8 mouse cellular contexts compared by ENCODE assay signal in genomic region chr11:5837251-5838246, GRCm38 (mm10). TPM values are rescaled to one million over a fixed set of nuclear protein-coding genes. Genes with fewer than 3 reads are reported as not detected.
DNase-seq lines count a peak whose midpoint lies in the region; ATAC-seq and TF ChIP-seq lines count a peak whose summit lies in the region.

TSS of gene Polm (minus strand) at chr11:5838016.

- peak; percentile 87 for ATAC-seq in common myeloid progenitor, adult 5-6 weeks (replicated peaks; ENCODE audit: low read depth, poor library complexity, severe bottlenecking)
- ATAC-seq in hindbrain, postnatal 0 days: peak; percentile 94
- ATAC-seq in megakaryocyte, adult 5-6 weeks (ENCODE audit: poor library complexity, severe bottlenecking): peak; percentile 94

- intact Hi-C loops in gastrocnemius, adult 2 months (cut with DNase I): loop anchor here (2.0 kb wide), 2 partner anchors 35 to 41 kb away; partner anchors contain the start of genes Pgam2 and Pold2
- intact Hi-C loops in left cerebral cortex, adult 2 months (cut with DNase I): loop anchor here (2.0 kb wide), 2 partner anchors 41 to 49 kb away; partner anchors contain the start of genes Dbnl and Pold2

- H3K27ac ChIP-seq in gastrocnemius, adult 2 months: peak within 1 kb of the TSS; percentile 87
- peak within 1 kb of the TSS; percentile 83 for H3K27ac ChIP-seq in hindbrain, postnatal 0 days
- peak within 1 kb of the TSS; percentile 87 for H3K27ac ChIP-seq in left cerebral cortex, adult 2 months

- no peaks in the 10 kb centered on the region for H3K27me3 ChIP-seq in hindbrain, postnatal 0 days (ENCODE audit: insufficient read depth, low read length)

- H3K9me3 ChIP-seq in hindbrain, postnatal 0 days (ENCODE audit: low read length): no peaks in the 10 kb centered on the region

- DNase-seq in ZHBTc4 (ENCODE audit: low read depth, low spot score): peak; percentile 98
- DNase-seq in gastrocnemius, adult 2 months: peak; percentile 95
- peak; percentile 96 for DNase-seq in hindbrain, postnatal 0 days (ENCODE audit: low spot score)
- peak; percentile 80 to 86 for DNase-seq in left cerebral cortex, adult 2 months (ENCODE audit: extremely low spot score in 1 of 2, low spot score in 2 of 2)
- peak; percentile 82 to 90 for DNase-seq in right cerebral cortex, adult 2 months (ENCODE audit: low spot score in 2 of 2)
- DNase-seq in urinary bladder, postnatal 14 days (ENCODE audit: low spot score): peak; percentile 94

- H3K4me3 ChIP-seq in gastrocnemius, adult 2 months: peak within 1 kb of the TSS; percentile 93
- peak within 1 kb of the TSS; percentile 69 for H3K4me3 ChIP-seq in hindbrain, postnatal 0 days (ENCODE audit: low read length)
- H3K4me3 ChIP-seq in left cerebral cortex, adult 2 months: peak within 1 kb of the TSS; percentile 71

- WGBS in hindbrain, postnatal 0 days: under 1% methylated on average over 63 of the region's 63 CpGs

- H3K4me2 ChIP-seq in hindbrain, postnatal 0 days (ENCODE audit: low read depth, low read length): peak within 1 kb of the TSS; percentile 70

- no peaks in the 10 kb centered on the region; the same call in none of the 2 replicates for H3K36me3 ChIP-seq in hindbrain, postnatal 0 days (ENCODE audit: insufficient read depth, low read length)

- peak within 1 kb of the TSS; percentile 85 for H3K9ac ChIP-seq in hindbrain, postnatal 0 days (replicated peaks; ENCODE audit: low read length)

- peak; percentile 86 for TF ChIP-seq CTCF in gastrocnemius, adult 2 months (IDR thresholded peaks at IDR 0.05)
- peak; percentile 82 for TF ChIP-seq CTCF in hindbrain, postnatal 0 days (IDR thresholded peaks at IDR 0.05; ENCODE audit: low read depth)
- peak; percentile 63 for TF ChIP-seq CTCF in left cerebral cortex, adult 2 months (IDR thresholded peaks at IDR 0.05)

- no peaks in the 10 kb centered on the region for H3K4me1 ChIP-seq in hindbrain, postnatal 0 days (ENCODE audit: insufficient read depth, low read length)

RNA-seq across cellular contexts. Expression of gene Polm, which starts in this region (rescaled TPM):
- 0.97 and 2.6 TPM in 2 replicates for total RNA-seq in common myeloid progenitor, adult 5-6 weeks (2017)
- total RNA-seq in gastrocnemius, adult 2 months (2021): 1 to 10 TPM; 1.7 to 3.1 TPM
- 4.9 and 14.7 TPM in 2 replicates for total RNA-seq in hindbrain, postnatal 0 days (2014; rRNA removed)
- polyA plus RNA-seq in hindbrain, postnatal 0 days (2015; fragmentation: Nextera tagmentation; extraction: Ambion mirVana): 6.2 and 7.2 TPM in 2 replicates
- total RNA-seq in left cerebral cortex, adult 2 months (2021): 10 to 100 TPM in 1 of 2 experiments, 1 to 10 TPM in 1; 8.6 to 10.5 TPM
- total RNA-seq in megakaryocyte, adult 5-6 weeks (2015): 10.4 and 10.7 TPM in 2 replicates
- 6.0 and 8.8 TPM in 2 replicates for total RNA-seq in megakaryocyte, adult 5-6 weeks (2017)

Comparison
In these comparisons a context has a peak if more than half of its experiments do, and no peak if none do; other contexts are left out.
1. Peak in every context shown above with its lines: DNase-seq, ATAC-seq, H3K4me3 ChIP-seq and H3K27ac ChIP-seq.